Mouse (Mus musculus) heart, postnatal 14 days (tissue): ENCODE measurements at regions not wholly inside any gene's neighbourhood (a gene's known extent, or its start where the extent isn't known, plus 50 kb on each side); places are given as distances from the start of the nearest gene placed in this dataset.

Source experiments
- DNase-seq, 2 experiments: peaks; one replicate each; pipeline ENCODE4 v3.0.0; 2021 to 2022
- intact Hi-C: fragments of 180-260 bp; cut with DNase I; formaldehyde crosslinking; loops from one replicate; pipeline ENCODE4 v1.15.1; 2025

GRCm38 (mm10) chr16:26181716-26182115 is 76.1 kb upstream of the P3h2 start:
- DNase-seq: no peak
- intact Hi-C loops: no loop called here

GRCm38 (mm10) chr16:26171441-26171840 is 65.9 kb upstream of the P3h2 start:
- intact Hi-C loops: no loop called here
- DNase-seq: no peak

DNA sequence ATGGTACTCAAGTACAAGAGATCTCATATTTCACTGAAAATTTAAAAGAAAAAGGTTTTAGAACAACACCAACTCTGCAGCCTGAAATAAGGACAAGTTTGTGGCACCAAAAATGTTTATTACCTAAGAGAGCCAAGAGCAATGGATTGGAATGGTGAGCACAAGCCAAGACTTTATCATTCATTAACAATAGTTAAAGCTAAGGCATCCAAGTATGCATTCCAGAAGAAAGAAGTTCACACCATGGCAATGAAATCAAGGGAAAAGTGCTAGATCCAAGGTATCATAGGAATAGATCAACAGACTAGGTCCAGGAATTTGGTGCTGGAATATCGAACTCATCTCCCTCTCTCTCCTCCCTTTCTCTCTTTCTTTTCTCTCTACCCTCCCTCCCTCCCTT is 63.8 kb upstream of the P3h2 start:
- intact Hi-C loops: no loop called here

GRCm38 (mm10) chr16:26168216-26168615 is 62.6 kb upstream of the P3h2 start:
- intact Hi-C loops: no loop called here
- DNase-seq: no peak

More for the DNA sequence above, 63.8 kb upstream of the P3h2 start:
- no peak for DNase-seq

- intact Hi-C loops: no loop called here
These were observed 58.5 kb upstream of the P3h2 start for GRCm38 (mm10) chr16:26164066-26164465.

GRCm38 (mm10) chr16:26163401-26163800 is 57.8 kb upstream of the P3h2 start:
- intact Hi-C loops: no loop called here

More at GRCm38 (mm10) chr16:26164066-26164465, 58.5 kb upstream of the P3h2 start:
- DNase-seq: peak in 1 of 2 experiments; percentile 7

GRCm38 (mm10) chr16:26157606-26158005 is 52.0 kb upstream of the P3h2 start:
- intact Hi-C loops: no loop called here
- DNase-seq: no peak

More at GRCm38 (mm10) chr16:26163401-26163800, 57.8 kb upstream of the P3h2 start:
- DNase-seq: peak; percentile 18 to 21
